Mouse (Mus musculus) CD8-positive naive resting alpha-beta T cell, adult 2 months (primary cell): ENCODE measurements around the gene Ckap2.
"Not testable (repeated sequence)": the region's sequence is repeated elsewhere in the genome, so short reads cannot be mapped to it uniquely, and the experiment has no call there.

Experiments used
- DNase-seq, 2 experiments: peaks; one replicate each; pipeline ENCODE4 v3.0.0; 2022; ENCODE audit warnings: low read depth in 2 of 2, low spot score in 2 of 2

Gene Ckap2

GRCm38 (mm10) chr8:22149643-22150344, 35.8 kb downstream of the Ckap2 start:
- DNase-seq, result no peak

GRCm38 (mm10) chr8:22148367-22148740, 37.3 kb downstream of the Ckap2 start:
- no peak for DNase-seq

GRCm38 (mm10) chr8:22147706-22148366, 37.8 kb downstream of the Ckap2 start:
- no peak for DNase-seq

GRCm38 (mm10) chr8:22145831-22146230, 39.8 kb downstream of the Ckap2 start:
- DNase-seq, result no peak

- DNase-seq, result no peak
Measured at GRCm38 (mm10) chr8:22143764-22144491, 41.7 kb downstream of the Ckap2 start.

- DNase-seq, result no peak
Measured at GRCm38 (mm10) chr8:22142592-22142991, 43.0 kb downstream of the Ckap2 start.

- DNase-seq, result no peak
Measured at GRCm38 (mm10) chr8:22141836-22142385, 43.7 kb downstream of the Ckap2 start.

- not testable (repeated sequence) for DNase-seq
Measured at GRCm38 (mm10) chr8:22136462-22136861, 49.2 kb downstream of the Ckap2 start.

- DNase-seq, result no peak
Measured at GRCm38 (mm10) chr8:22134750-22135135, 50.9 kb downstream of the Ckap2 start.

- DNase-seq, result no peak
Measured at GRCm38 (mm10) chr8:22134078-22134749, 51.4 kb downstream of the Ckap2 start.

GRCm38 (mm10) chr8:22132062-22132461, 53.6 kb downstream of the Ckap2 start:
- no peak for DNase-seq

GRCm38 (mm10) chr8:22124220-22125152, 61.1 kb downstream of the Ckap2 start, which contains the start of gene Nek5:
Nek5 (minus strand) TSS chr8:22125053.
- peak in 1 of 2 experiments; percentile 13 for DNase-seq
